Comparison of ENCODE assay signal across 8 mouse cellular contexts in genomic region chr13:24297252-24297651, GRCm38 (mm10). TPM values are rescaled to one million over a fixed set of nuclear protein-coding genes. Genes with fewer than 3 reads are reported as not detected.
DNase-seq lines count a peak whose midpoint lies in the region; ATAC-seq and TF ChIP-seq lines count a peak whose summit lies in the region.

No protein-coding gene starts in this region.

- DNase-seq in gastrocnemius, adult 2 months: peak; percentile 28
- no peak for DNase-seq in gastrocnemius, postnatal 25 days
- peak; percentile 13 for DNase-seq in ovary, postnatal 36 days (ENCODE audit: low spot score)
- DNase-seq in ovary, postnatal 10 days (ENCODE audit: low spot score): no peak
- DNase-seq in brain, embryonic 14.5 days (ENCODE audit: low read depth): peak; percentile 78
- DNase-seq in lung, postnatal 0 days (ENCODE audit: low spot score): peak; percentile 63
- DNase-seq in spleen, postnatal 10 days (ENCODE audit: low spot score in 2 of 2): peak; percentile 37 to 58

- no peaks in the 10 kb centered on the region for H3K27me3 ChIP-seq in forebrain, embryonic 13.5 days
- no peaks in the 10 kb centered on the region for H3K27me3 ChIP-seq in lung, postnatal 0 days (replicated peaks; ENCODE audit: insufficient read depth, low read length)

- H3K4me2 ChIP-seq in forebrain, embryonic 13.5 days: no peak overlapping the region
- no peak overlapping the region for H3K4me2 ChIP-seq in lung, postnatal 0 days (replicated peaks; ENCODE audit: low read depth, low read length)

- peak; percentile 48 for ATAC-seq in forebrain, embryonic 13.5 days
- ATAC-seq in lung, postnatal 0 days: no peak

- intact Hi-C loops in gastrocnemius, adult 2 months (cut with DNase I): loop anchor here (5.0 kb wide), 2 partner anchors 260 to 465 kb away; no protein-coding TSS in a partner anchor

- H3K27ac ChIP-seq in gastrocnemius, adult 2 months: no peak overlapping the region
- no peak overlapping the region for H3K27ac ChIP-seq in forebrain, embryonic 13.5 days
- no peak overlapping the region for H3K27ac ChIP-seq in lung, postnatal 0 days (ENCODE audit: low read length)

- no peaks in the 10 kb centered on the region for H3K36me3 ChIP-seq in forebrain, embryonic 13.5 days (ENCODE audit: poor library complexity, severe bottlenecking)
- no peaks in the 10 kb centered on the region for H3K36me3 ChIP-seq in lung, postnatal 0 days (ENCODE audit: insufficient read depth, low read length)

- H3K9ac ChIP-seq in forebrain, embryonic 13.5 days: no peak overlapping the region
- H3K9ac ChIP-seq in lung, postnatal 0 days (replicated peaks; ENCODE audit: low read depth): no peak overlapping the region

- H3K4me1 ChIP-seq in forebrain, embryonic 13.5 days: peaks cover 9% of the 10 kb centered on the region; the same call in 1 of the 2 replicates
- no peaks in the 10 kb centered on the region for H3K4me1 ChIP-seq in lung, postnatal 0 days (ENCODE audit: insufficient read depth, low read depth, low read length)

- H3K4me3 ChIP-seq in gastrocnemius, adult 2 months: no peak overlapping the region
- H3K4me3 ChIP-seq in forebrain, embryonic 13.5 days: no peak overlapping the region
- no peak overlapping the region for H3K4me3 ChIP-seq in lung, postnatal 0 days (ENCODE audit: low read depth, low read length)

- no peaks in the 10 kb centered on the region for H3K9me3 ChIP-seq in forebrain, embryonic 13.5 days (replicated peaks)
- no peaks in the 10 kb centered on the region for H3K9me3 ChIP-seq in lung, postnatal 0 days (ENCODE audit: low read length)

- no peak for TF ChIP-seq EP300 in lung, postnatal 0 days (IDR thresholded peaks at IDR 0.05)

- 12% methylated on average over 4 of the region's 4 CpGs for WGBS in forebrain, embryonic 13.5 days
- WGBS in lung, postnatal 0 days: 14% methylated on average over 4 of the region's 4 CpGs

- no peak for TF ChIP-seq POLR2A in brain, embryonic 14.5 days (IDR thresholded peaks at IDR 0.05; ENCODE audit: borderline replicate concordance, extremely low read depth, insufficient read depth, insufficient read length, poor library complexity, severe bottlenecking)

- TF ChIP-seq CTCF in gastrocnemius, adult 2 months (IDR thresholded peaks at IDR 0.05): peak; percentile 90
- peak; percentile 88 for TF ChIP-seq CTCF in brain, embryonic 14.5 days (IDR thresholded peaks at IDR 0.05; ENCODE audit: borderline replicate concordance, extremely low read depth, insufficient read depth, insufficient read length)
- peak; percentile 96 for TF ChIP-seq CTCF in lung, postnatal 0 days (IDR thresholded peaks at IDR 0.05)

RNA-seq across cellular contexts. Expression of gene Carmil1, which starts 16.7 kb away (rescaled TPM):
- 1 to 10 TPM; 2.3 to 2.8 TPM for total RNA-seq in gastrocnemius, adult 2 months (2021)
- total RNA-seq in gastrocnemius, postnatal 25 days (2021): 1 to 10 TPM; 1.9 to 3.0 TPM
- 15.1 and 20.1 TPM in 2 replicates for polyA plus RNA-seq in brain, embryonic 14.5 days (2012; rRNA removed)
- polyA plus RNA-seq in forebrain, embryonic 13.5 days (2015; fragmentation: Nextera tagmentation; extraction: Ambion mirVana): 20.6 and 25.4 TPM in 2 replicates
- 46.1 and 47.5 TPM in 2 replicates for polyA plus RNA-seq in lung, postnatal 0 days (2015; fragmentation: Nextera tagmentation; extraction: Ambion mirVana)

RNA-seq across cellular contexts. Expression of gene Cmah, which starts 30.0 kb away (rescaled TPM):
- 1 to 10 TPM; 1.9 to 2.2 TPM for total RNA-seq in gastrocnemius, adult 2 months (2021)
- 1 to 10 TPM; 2.1 to 3.2 TPM for total RNA-seq in gastrocnemius, postnatal 25 days (2021)
- 0.08 and 0.19 TPM in 2 replicates for polyA plus RNA-seq in brain, embryonic 14.5 days (2012; rRNA removed)
- 0.10 and 0.13 TPM in 2 replicates for polyA plus RNA-seq in forebrain, embryonic 13.5 days (2015; fragmentation: Nextera tagmentation; extraction: Ambion mirVana)
- polyA plus RNA-seq in lung, postnatal 0 days (2015; fragmentation: Nextera tagmentation; extraction: Ambion mirVana): 0.61 and 0.74 TPM in 2 replicates

Comparison
In these comparisons a context has a peak if more than half of its experiments do, and no peak if none do; other contexts are left out.
1. DNase-seq: peak in gastrocnemius, adult 2 months (single experiment), ovary, postnatal 36 days (single experiment), brain, embryonic 14.5 days (single experiment), lung, postnatal 0 days (single experiment) and spleen, postnatal 10 days (2 of 2); none in gastrocnemius, postnatal 25 days (single experiment) and ovary, postnatal 10 days (single experiment).
2. Peak in every context shown above with its lines, with median percentiles within 50 percentile points of each other: CTCF ChIP-seq.